Mouse (Mus musculus): ENCODE data around the gene Brd7.

DNA sequence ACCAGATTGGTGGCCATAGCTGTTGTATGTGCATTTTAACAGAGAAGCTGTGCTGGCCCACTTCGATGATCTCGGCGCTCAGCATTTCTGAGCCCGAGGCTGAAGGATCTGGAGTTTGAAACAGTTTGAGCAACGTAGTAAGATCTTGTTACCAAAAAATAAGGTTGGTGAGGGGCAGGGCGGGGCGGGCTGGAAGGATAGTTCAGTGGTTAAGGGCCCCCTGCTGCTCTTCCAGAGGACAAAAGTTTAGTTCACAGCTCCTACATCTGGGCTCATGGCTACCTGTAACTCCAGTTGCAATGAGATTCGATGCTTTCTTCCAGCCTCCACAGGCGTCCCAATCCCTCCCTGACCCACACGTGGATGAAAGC lies 63.3 kb downstream of the Brd7 start:
- TF ChIP-seq POLR2A (IDR thresholded peaks at IDR 0.05; ENCODE audit: control insufficient read depth, extremely low read depth, insufficient read depth, low read length, poor library complexity) (no peak), CTCF (IDR thresholded peaks at IDR 0.05; ENCODE audit: borderline replicate concordance, control insufficient read depth, extremely low read depth, insufficient read depth, low read length, poor library complexity) (no peak)

All from thymus, adult 2 months (tissue).